Mouse (Mus musculus): ENCODE measurements around the gene Sypl2. TPM values are rescaled to one million over a fixed set of nuclear protein-coding genes. Genes with fewer than 3 reads are reported as not detected.

Sypl2 gene
- polyA plus RNA-seq, 1 experiment = not detected

- Histone ChIP-seq H3K36me3 (replicated peaks; ENCODE audit: low read length) (peaks cover 59% of the 10 kb centered on the region), H3K4me1 (peaks cover 62% of the 10 kb centered on the region), H3K27me3 (replicated peaks) (peaks cover 2% of the 10 kb centered on the region)
These were observed 30.4 kb downstream of the Sypl2 start for GRCm38 (mm10) chr3:108195941-108196590.

GRCm38 (mm10) chr3:108195287-108195686, 31.2 kb downstream of the Sypl2 start:
- Histone ChIP-seq H3K9me3 (no peaks in the 10 kb centered on the region), H3K27me3 (replicated peaks) (peaks cover 5% of the 10 kb centered on the region), H3K4me1 (peaks cover 62% of the 10 kb centered on the region), H3K4me3 (replicated peaks) (no peak overlapping the region), H3K36me3 (replicated peaks; ENCODE audit: low read length) (peaks cover 59% of the 10 kb centered on the region)
- TF ChIP-seq FLI1 (IDR thresholded peaks at IDR 0.05; ENCODE audit: low read length) (no peak), GATA1 (IDR thresholded peaks at IDR 0.05; ENCODE audit: borderline replicate concordance, low read length) (no peak)

More at GRCm38 (mm10) chr3:108195941-108196590, 30.4 kb downstream of the Sypl2 start:
- no peaks in the 10 kb centered on the region for H3K9me3 ChIP-seq
- TF ChIP-seq GATA1 (IDR thresholded peaks at IDR 0.05; ENCODE audit: borderline replicate concordance, low read length) (no peak), FLI1 (IDR thresholded peaks at IDR 0.05; ENCODE audit: low read length) (no peak)
- H3K4me3 ChIP-seq (replicated peaks) = no peak overlapping the region

GRCm38 (mm10) chr3:108193686-108194085, 32.8 kb downstream of the Sypl2 start:
- Histone ChIP-seq H3K4me1 (peaks cover 57% of the 10 kb centered on the region), H3K4me3 (replicated peaks) (no peak overlapping the region), H3K27me3 (replicated peaks) (peaks cover 18% of the 10 kb centered on the region), H3K36me3 (replicated peaks; ENCODE audit: low read length) (peaks cover 51% of the 10 kb centered on the region), H3K9me3 (no peaks in the 10 kb centered on the region)
- TF ChIP-seq GATA1 (IDR thresholded peaks at IDR 0.05; ENCODE audit: borderline replicate concordance, low read length) (no peak), FLI1 (IDR thresholded peaks at IDR 0.05; ENCODE audit: low read length) (no peak)

GRCm38 (mm10) chr3:108189897-108190296, 36.6 kb downstream of the Sypl2 start:
- TF ChIP-seq GATA1 (IDR thresholded peaks at IDR 0.05; ENCODE audit: borderline replicate concordance, low read length) (no peak), FLI1 (IDR thresholded peaks at IDR 0.05; ENCODE audit: low read length) (no peak)
- H3K27me3 ChIP-seq (replicated peaks) = peaks cover 54% of the 10 kb centered on the region
- no peaks in the 10 kb centered on the region for H3K9me3 ChIP-seq
- peaks cover 44% of the 10 kb centered on the region for H3K4me1 ChIP-seq
- peaks cover 13% of the 10 kb centered on the region for H3K36me3 ChIP-seq (replicated peaks; ENCODE audit: low read length)
- H3K4me3 ChIP-seq (replicated peaks) = no peak overlapping the region

- H3K4me3 ChIP-seq (replicated peaks) = no peak overlapping the region
- H3K36me3 ChIP-seq (replicated peaks; ENCODE audit: low read length) = peaks cover 9% of the 10 kb centered on the region
- H3K27me3 ChIP-seq (replicated peaks) = peaks cover 61% of the 10 kb centered on the region
- H3K9me3 ChIP-seq = no peaks in the 10 kb centered on the region
- TF ChIP-seq FLI1 (IDR thresholded peaks at IDR 0.05; ENCODE audit: low read length) (no peak), GATA1 (IDR thresholded peaks at IDR 0.05; ENCODE audit: borderline replicate concordance, low read length) (no peak)
- H3K4me1 ChIP-seq = peaks cover 42% of the 10 kb centered on the region
These were observed 37.5 kb downstream of the Sypl2 start for GRCm38 (mm10) chr3:108188716-108189490.

GRCm38 (mm10) chr3:108187111-108187795, 39.2 kb downstream of the Sypl2 start:
- H3K4me1 ChIP-seq = peaks cover 47% of the 10 kb centered on the region
- H3K4me3 ChIP-seq (replicated peaks) = peak overlapping the region; percentile 62
- no peaks in the 10 kb centered on the region for H3K36me3 ChIP-seq (replicated peaks; ENCODE audit: low read length)
- TF ChIP-seq FLI1 (IDR thresholded peaks at IDR 0.05; ENCODE audit: low read length) (no peak), GATA1 (IDR thresholded peaks at IDR 0.05; ENCODE audit: borderline replicate concordance, low read length) (no peak)
- H3K9me3 ChIP-seq = no peaks in the 10 kb centered on the region
- H3K27me3 ChIP-seq (replicated peaks) = peaks cover 63% of the 10 kb centered on the region

- H3K36me3 ChIP-seq (replicated peaks; ENCODE audit: low read length) = no peaks in the 10 kb centered on the region
- peaks cover 47% of the 10 kb centered on the region for H3K4me1 ChIP-seq
- TF ChIP-seq GATA1 (IDR thresholded peaks at IDR 0.05; ENCODE audit: borderline replicate concordance, low read length) (no peak), FLI1 (IDR thresholded peaks at IDR 0.05; ENCODE audit: low read length) (no peak)
- H3K4me3 ChIP-seq (replicated peaks) = peak within 1 kb of the TSS; percentile 93
- H3K27me3 ChIP-seq (replicated peaks) = peaks cover 65% of the 10 kb centered on the region
- H3K9me3 ChIP-seq = no peaks in the 10 kb centered on the region
These were observed 40.1 kb downstream of the Sypl2 start, which contains the start of gene Amigo1 for GRCm38 (mm10) chr3:108186098-108187047. Gene Amigo1, plus strand, starts transcription at chr3:108186335.

GRCm38 (mm10) chr3:108185460-108186097, 40.9 kb downstream of the Sypl2 start:
- H3K9me3 ChIP-seq = no peaks in the 10 kb centered on the region
- H3K36me3 ChIP-seq (replicated peaks; ENCODE audit: low read length) = no peaks in the 10 kb centered on the region
- H3K4me3 ChIP-seq (replicated peaks) = peak overlapping the region; percentile 93
- peaks cover 47% of the 10 kb centered on the region for H3K4me1 ChIP-seq
- peaks cover 66% of the 10 kb centered on the region for H3K27me3 ChIP-seq (replicated peaks)
- no peak for TF ChIP-seq GATA1 (IDR thresholded peaks at IDR 0.05; ENCODE audit: borderline replicate concordance, low read length)
- no peak for TF ChIP-seq FLI1 (IDR thresholded peaks at IDR 0.05; ENCODE audit: low read length)
